Mouse (Mus musculus): ENCODE measurements around the gene Rnf168. TPM values are rescaled to one million over a fixed set of nuclear protein-coding genes. Genes with fewer than 3 reads are reported as not detected.

The Rnf168 gene
- polyA plus RNA-seq, 1 experiment: 18.0 TPM

DNA sequence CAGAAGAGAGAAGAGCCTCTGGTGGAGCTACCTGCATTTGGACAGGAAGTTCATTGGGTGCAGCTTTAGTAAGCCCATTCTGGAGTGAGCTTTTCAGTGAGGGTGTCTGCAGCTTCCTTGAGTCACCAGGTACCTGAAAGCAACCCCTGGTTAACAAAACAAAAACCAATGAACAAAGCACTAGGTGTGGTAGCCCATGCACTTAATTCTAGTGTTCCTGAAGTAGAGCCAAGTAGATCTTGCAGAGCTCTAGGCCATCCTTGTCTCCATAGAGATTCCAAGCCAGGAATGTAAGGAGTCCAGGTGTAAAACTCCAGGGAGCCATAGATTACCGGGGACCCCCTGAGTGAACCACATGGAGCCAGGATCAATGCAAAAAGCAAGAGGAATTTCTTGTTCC, 25.8 kb downstream of the Rnf168 start:
- WGBS: 7% methylated on average over 1 of the region's 1 CpGs
- no peaks in the 10 kb centered on the region for H3K27me3 ChIP-seq (ENCODE audit: control insufficient read depth, insufficient read depth, low read length)
- no peaks in the 10 kb centered on the region for H3K4me1 ChIP-seq (ENCODE audit: control insufficient read depth, insufficient read depth, low read length)
- DNase-seq: no peak
- no peak overlapping the region for H3K4me3 ChIP-seq (replicated peaks; ENCODE audit: insufficient read depth, low read depth, low read length)
- no peak for TF ChIP-seq CTCF (IDR thresholded peaks at IDR 0.05; ENCODE audit: borderline replicate concordance, insufficient read depth, low read depth, low read length)
- TF ChIP-seq POLR2A (IDR thresholded peaks at IDR 0.05; ENCODE audit: borderline replicate concordance, insufficient read depth, low read length): no peak
- H3K27ac ChIP-seq (ENCODE audit: insufficient read depth, low read length): no peak overlapping the region

DNA sequence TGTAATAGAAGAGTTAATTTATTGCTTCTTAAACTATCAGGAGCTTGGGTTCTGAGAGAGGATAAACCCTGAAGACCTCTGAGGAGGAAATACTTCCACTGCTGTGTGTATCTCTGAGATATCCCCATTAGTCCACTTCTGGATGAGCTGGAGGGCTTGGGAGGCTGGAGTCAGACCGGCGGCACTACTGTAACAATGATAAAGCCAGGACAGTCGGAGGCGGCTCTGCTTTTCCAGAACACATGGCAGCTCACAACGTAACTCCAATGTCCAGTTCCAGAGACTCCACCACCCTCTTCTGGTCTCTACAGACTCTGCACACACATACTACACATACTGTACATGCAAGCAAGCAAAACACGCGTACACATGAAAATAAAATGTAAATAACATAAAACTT, 26.6 kb downstream of the Rnf168 start:
- Histone ChIP-seq H3K27me3 (ENCODE audit: control insufficient read depth, insufficient read depth, low read length) (no peaks in the 10 kb centered on the region), H3K4me1 (ENCODE audit: control insufficient read depth, insufficient read depth, low read length) (no peaks in the 10 kb centered on the region), H3K27ac (ENCODE audit: insufficient read depth, low read length) (no peak overlapping the region), H3K4me3 (replicated peaks; ENCODE audit: insufficient read depth, low read depth, low read length) (no peak overlapping the region)
- 92% methylated on average over 7 of the region's 7 CpGs for WGBS
- TF ChIP-seq CTCF (IDR thresholded peaks at IDR 0.05; ENCODE audit: borderline replicate concordance, insufficient read depth, low read depth, low read length) (no peak), POLR2A (IDR thresholded peaks at IDR 0.05; ENCODE audit: borderline replicate concordance, insufficient read depth, low read length) (no peak)
- DNase-seq: no peak

DNA sequence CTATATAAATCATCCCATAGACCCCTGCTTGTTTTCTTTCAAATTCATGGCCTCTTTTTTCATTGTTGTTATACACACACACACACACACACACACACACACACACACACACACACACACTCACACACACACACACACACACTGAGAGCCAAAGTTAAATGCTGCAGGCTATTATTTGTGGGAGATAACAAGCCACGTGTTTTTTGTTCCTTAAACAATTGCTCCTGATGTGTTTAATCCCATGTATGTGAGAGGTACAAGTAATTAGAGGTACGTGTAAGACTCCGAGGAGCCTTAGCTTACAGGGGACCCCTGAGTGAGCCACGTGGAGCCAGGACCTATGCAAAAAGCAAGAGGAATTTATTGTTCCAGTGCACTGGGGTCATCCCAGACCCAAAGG, 34.7 kb downstream of the Rnf168 start:
- WGBS: 82% methylated on average over 4 of the region's 4 CpGs
- Histone ChIP-seq H3K27me3 (ENCODE audit: control insufficient read depth, insufficient read depth, low read length) (no peaks in the 10 kb centered on the region), H3K4me1 (ENCODE audit: control insufficient read depth, insufficient read depth, low read length) (no peaks in the 10 kb centered on the region), H3K27ac (ENCODE audit: insufficient read depth, low read length) (no peak overlapping the region), H3K4me3 (replicated peaks; ENCODE audit: insufficient read depth, low read depth, low read length) (no peak overlapping the region)
- TF ChIP-seq POLR2A (IDR thresholded peaks at IDR 0.05; ENCODE audit: borderline replicate concordance, insufficient read depth, low read length): no peak
- TF ChIP-seq CTCF (IDR thresholded peaks at IDR 0.05; ENCODE audit: borderline replicate concordance, insufficient read depth, low read depth, low read length): no peak
- no peak for DNase-seq

DNA sequence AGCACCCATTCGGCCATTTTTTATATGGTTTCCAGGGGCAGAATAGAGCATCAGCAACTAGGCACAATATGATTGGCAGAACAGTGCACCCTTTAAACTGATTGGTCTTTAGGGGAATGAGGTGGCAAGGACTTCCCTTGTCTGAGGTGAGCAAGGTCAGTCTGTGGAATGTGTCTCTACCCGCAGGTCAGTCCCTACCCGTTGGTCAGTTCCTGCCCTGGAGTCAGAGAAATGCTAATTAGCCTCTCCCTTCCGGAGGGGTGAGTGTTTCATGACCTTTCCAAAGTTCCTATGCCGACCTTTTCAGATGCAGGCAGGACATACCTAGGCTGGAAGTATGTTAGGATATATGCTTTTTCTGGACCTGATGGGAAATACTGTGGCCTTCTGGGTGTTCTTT, 35.1 kb downstream of the Rnf168 start:
- no peak overlapping the region for H3K4me3 ChIP-seq (replicated peaks; ENCODE audit: insufficient read depth, low read depth, low read length)
- no peaks in the 10 kb centered on the region for H3K4me1 ChIP-seq (ENCODE audit: control insufficient read depth, insufficient read depth, low read length)

DNA sequence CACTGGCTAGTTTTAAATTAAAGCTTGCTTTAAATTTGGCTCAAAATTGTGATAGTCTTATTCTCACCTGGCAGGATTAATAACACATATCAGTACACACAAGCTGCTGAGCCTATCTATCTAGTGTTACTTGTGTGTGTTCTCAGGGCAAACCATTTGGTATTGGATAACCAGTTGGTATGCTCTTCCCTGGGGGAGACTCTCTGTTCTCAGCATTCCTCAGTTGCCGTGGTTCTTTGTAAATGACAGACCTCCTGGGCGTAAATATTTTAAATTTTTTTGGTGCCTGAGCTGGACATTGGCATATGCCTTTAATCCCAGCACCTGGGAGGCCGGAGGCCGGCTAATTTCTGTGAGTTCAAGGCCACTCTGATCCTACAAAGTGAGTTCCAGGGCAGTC, 35.6 kb downstream of the Rnf168 start:
- TF ChIP-seq CTCF (IDR thresholded peaks at IDR 0.05; ENCODE audit: borderline replicate concordance, insufficient read depth, low read depth, low read length) (no peak), POLR2A (IDR thresholded peaks at IDR 0.05; ENCODE audit: borderline replicate concordance, insufficient read depth, low read length) (no peak)
- Histone ChIP-seq H3K4me1 (ENCODE audit: control insufficient read depth, insufficient read depth, low read length) (no peaks in the 10 kb centered on the region), H3K27ac (ENCODE audit: insufficient read depth, low read length) (no peak overlapping the region), H3K27me3 (ENCODE audit: control insufficient read depth, insufficient read depth, low read length) (no peaks in the 10 kb centered on the region), H3K4me3 (replicated peaks; ENCODE audit: insufficient read depth, low read depth, low read length) (no peak overlapping the region)
- DNase-seq: no peak
- 76% methylated on average over 4 of the region's 4 CpGs for WGBS

More for the DNA sequence above, 35.1 kb downstream of the Rnf168 start:
- no peak for TF ChIP-seq POLR2A (IDR thresholded peaks at IDR 0.05; ENCODE audit: borderline replicate concordance, insufficient read depth, low read length)
- no peak for TF ChIP-seq CTCF (IDR thresholded peaks at IDR 0.05; ENCODE audit: borderline replicate concordance, insufficient read depth, low read depth, low read length)
- Histone ChIP-seq H3K27me3 (ENCODE audit: control insufficient read depth, insufficient read depth, low read length) (no peaks in the 10 kb centered on the region), H3K27ac (ENCODE audit: insufficient read depth, low read length) (no peak overlapping the region)
- WGBS: 59% methylated on average over 5 of the region's 5 CpGs
- DNase-seq: no peak

DNA sequence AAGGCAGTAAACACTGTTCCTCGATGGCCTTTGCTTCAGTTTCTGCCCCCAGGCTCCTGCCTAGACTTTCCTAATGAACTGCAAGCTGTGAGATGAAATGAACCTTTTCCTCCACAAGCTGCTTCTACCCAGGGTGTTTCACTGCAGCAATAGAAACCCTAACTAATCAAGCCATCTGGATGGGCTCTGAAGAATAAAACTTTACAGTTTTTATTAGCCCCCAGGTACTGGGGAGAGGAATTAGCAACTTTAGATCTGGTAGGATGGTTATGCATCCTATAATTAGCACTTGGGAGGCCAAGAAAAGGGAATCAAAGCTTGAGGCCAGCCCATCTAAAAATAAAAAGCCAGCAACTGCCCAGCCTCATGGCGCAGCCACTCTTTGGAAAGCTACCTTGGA, 39.3 kb downstream of the Rnf168 start:
- Histone ChIP-seq H3K4me1 (ENCODE audit: control insufficient read depth, insufficient read depth, low read length) (no peaks in the 10 kb centered on the region), H3K27me3 (ENCODE audit: control insufficient read depth, insufficient read depth, low read length) (no peaks in the 10 kb centered on the region), H3K27ac (ENCODE audit: insufficient read depth, low read length) (no peak overlapping the region), H3K4me3 (replicated peaks; ENCODE audit: insufficient read depth, low read depth, low read length) (no peak overlapping the region)
- WGBS: 76% methylated on average over 2 of the region's 2 CpGs
- DNase-seq: no peak
- TF ChIP-seq CTCF (IDR thresholded peaks at IDR 0.05; ENCODE audit: borderline replicate concordance, insufficient read depth, low read depth, low read length) (no peak), POLR2A (IDR thresholded peaks at IDR 0.05; ENCODE audit: borderline replicate concordance, insufficient read depth, low read length) (no peak)

DNA sequence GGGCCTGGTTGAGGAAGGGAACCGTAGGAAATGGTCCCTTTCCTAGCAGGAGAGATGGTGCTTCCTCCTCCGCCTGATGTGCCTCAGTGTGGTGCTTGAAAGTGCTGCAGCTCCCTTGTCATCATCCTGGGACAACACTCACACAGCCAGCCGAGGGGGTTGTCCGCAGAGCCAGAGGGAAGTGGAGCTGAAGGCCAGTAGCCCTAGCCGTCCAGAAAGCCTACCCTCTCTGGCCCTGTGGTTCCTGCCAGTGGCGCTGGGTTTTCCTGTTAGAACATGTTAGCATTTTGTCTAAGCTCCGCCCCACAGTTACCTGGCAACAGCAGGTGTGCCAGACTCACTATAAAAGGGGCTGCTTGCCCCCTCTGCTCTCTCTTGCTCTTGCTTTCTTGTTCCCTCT, 46.7 kb downstream of the Rnf168 start:
- no peaks in the 10 kb centered on the region for H3K27me3 ChIP-seq (ENCODE audit: control insufficient read depth, insufficient read depth, low read length)
- no peaks in the 10 kb centered on the region for H3K4me1 ChIP-seq (ENCODE audit: control insufficient read depth, insufficient read depth, low read length)
- TF ChIP-seq CTCF (IDR thresholded peaks at IDR 0.05; ENCODE audit: borderline replicate concordance, insufficient read depth, low read depth, low read length): no peak
- no peak for TF ChIP-seq POLR2A (IDR thresholded peaks at IDR 0.05; ENCODE audit: borderline replicate concordance, insufficient read depth, low read length)
- no peak overlapping the region for H3K4me3 ChIP-seq (replicated peaks; ENCODE audit: insufficient read depth, low read depth, low read length)
- H3K27ac ChIP-seq (ENCODE audit: insufficient read depth, low read length): no peak overlapping the region
- 38% methylated on average over 7 of the region's 7 CpGs for WGBS
- DNase-seq: no peak

DNA sequence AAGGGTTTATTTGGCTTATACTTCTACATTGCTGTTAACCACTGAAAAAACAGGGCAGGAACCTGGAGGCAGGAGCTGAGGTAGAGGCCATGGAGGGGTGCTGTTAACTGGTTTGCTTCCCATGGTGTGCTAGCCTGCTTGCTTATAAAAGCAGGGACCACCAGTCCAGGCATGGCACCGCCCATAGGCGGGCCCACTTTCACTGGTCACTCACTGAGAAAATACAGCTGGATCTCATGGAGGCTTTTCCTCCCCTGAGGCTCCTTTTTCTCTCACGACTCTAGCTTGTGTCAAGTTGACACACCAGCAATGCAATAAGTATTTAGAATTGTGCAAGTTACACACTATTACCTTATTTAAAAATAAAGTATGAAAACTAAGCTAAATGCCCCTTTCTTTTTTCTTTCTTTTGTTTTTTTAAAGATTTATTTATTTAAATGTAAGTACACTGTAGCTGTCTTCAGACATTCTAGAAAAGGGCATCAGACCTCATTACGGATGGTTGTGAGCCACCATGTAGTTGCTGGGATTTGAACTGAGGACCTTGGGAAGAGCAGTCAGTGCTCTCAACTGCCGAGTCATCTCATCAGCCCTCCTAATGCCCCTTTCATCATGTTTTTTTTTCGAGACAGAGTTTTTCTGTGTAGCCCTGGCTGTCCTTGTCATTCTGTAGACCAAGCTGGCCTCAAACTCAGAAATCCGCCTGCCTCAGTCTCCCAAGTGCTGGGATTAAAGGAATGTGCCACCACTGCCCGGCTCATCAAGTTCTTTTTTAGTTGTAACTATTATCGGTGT, 53.8 kb downstream of the Rnf168 start:
- WGBS: 54% methylated on average over 9 of the region's 9 CpGs
- no peak for DNase-seq
- peaks cover 8% of the 10 kb centered on the region for H3K4me1 ChIP-seq (ENCODE audit: control insufficient read depth, insufficient read depth, low read length)
- no peak overlapping the region for H3K4me3 ChIP-seq (replicated peaks; ENCODE audit: insufficient read depth, low read depth, low read length)
- TF ChIP-seq POLR2A (IDR thresholded peaks at IDR 0.05; ENCODE audit: borderline replicate concordance, insufficient read depth, low read length) (no peak), CTCF (IDR thresholded peaks at IDR 0.05; ENCODE audit: borderline replicate concordance, insufficient read depth, low read depth, low read length) (no peak)
- H3K27ac ChIP-seq (ENCODE audit: insufficient read depth, low read length): no peak overlapping the region
- no peaks in the 10 kb centered on the region for H3K27me3 ChIP-seq (ENCODE audit: control insufficient read depth, insufficient read depth, low read length)

Data from cerebellum, adult 2 months (tissue).